Mouse (Mus musculus) liver, embryonic 11.5 days (tissue): ENCODE data around the gene Katnal1. TPM values are rescaled to one million over a fixed set of nuclear protein-coding genes. Genes with fewer than 3 reads are reported as not detected.
A peak's percentile ranks its signal among the peaks of the same experiment; 100 is the strongest.

Source experiments
- ATAC-seq: fragments of 200-750 bp; cut with Nextera tagmentation; replicated peaks from 2 replicates; pipeline ENCODE4 v1.8.0; 2017; ENCODE audit warnings: moderate number of reproducible peaks, mild to moderate bottlenecking, moderate TSS enrichment, moderate library complexity; ENCODE audit not compliant: low FRiP score
- DNase-seq: peaks from one replicate; pipeline ENCODE4 v3.0.0-alpha.2; 2017; ENCODE audit warnings: low spot score
- H3K27ac ChIP-seq: fragments of 300-500 bp; sonication (generic); 2 replicates; pipeline ENCODE4 v1.5.1; 2014; ENCODE audit warnings: mild to moderate bottlenecking, low read depth, low read length, control low read depth
- H3K27me3 ChIP-seq: fragments of 300-500 bp; sonication (generic); replicated peaks from 2 replicates; pipeline ENCODE4 v1.6.1; 2014; ENCODE audit warnings: low read length, mixed read lengths; ENCODE audit not compliant: control insufficient read depth, insufficient read depth
- H3K36me3 ChIP-seq: fragments of 300-500 bp; sonication (generic); 2 replicates; pipeline ENCODE4 v1.6.1; 2014; ENCODE audit warnings: mild to moderate bottlenecking, low read length, moderate library complexity, mixed read lengths; ENCODE audit not compliant: control insufficient read depth, insufficient read depth
- H3K4me1 ChIP-seq: fragments of 300-500 bp; sonication (generic); replicated peaks from 2 replicates; pipeline ENCODE4 v1.6.1; 2014; ENCODE audit warnings: low read length, mixed read lengths; ENCODE audit not compliant: control insufficient read depth, insufficient read depth
- H3K4me2 ChIP-seq: fragments of 300-500 bp; sonication (generic); 2 replicates; pipeline ENCODE4 v1.6.1; 2014; ENCODE audit warnings: mild to moderate bottlenecking, control low read depth, moderate library complexity
- H3K4me3 ChIP-seq: fragments of 300-500 bp; sonication (generic); 2 replicates; pipeline ENCODE4 v1.5.1; 2014; ENCODE audit warnings: low read depth, low read length, control low read depth
- H3K9ac ChIP-seq: fragments of 300-500 bp; sonication (generic); 2 replicates; pipeline ENCODE4 v1.6.1; 2014; ENCODE audit warnings: low read depth, low read length, control low read depth
- H3K9me3 ChIP-seq: fragments of 300-500 bp; sonication (generic); 2 replicates; pipeline ENCODE4 v1.6.1; 2016; ENCODE audit warnings: low read length, inconsistent platforms, mixed read lengths; ENCODE audit not compliant: control insufficient read depth
- WGBS: fragments of 180-500 bp; shearing (Covaris S2); extraction: QIAGEN DNeasy Blood & Tissue Kit; methylation state at CpG from one replicate; pipeline ENCODE4 v1.1.7; 2014; 5-methylcytosine and 5-hydroxymethylcytosine counted together
- polyA plus RNA-seq: library from polyadenylated mRNA; unstranded; fragments of >200 nt; fragmentation: Nextera tagmentation; extraction: Ambion mirVana; gene quantifications from 2 replicates; pipeline ENCODE4 v1.2.1, GENCODE M21; 2014

Katnal1 gene
- polyA plus RNA-seq, 1 experiment from 2014 or later, result 18.9 TPM

GRCm38 (mm10) chr5:148928382-148929115 is 571 bp downstream of the Katnal1 start:
- whole genome bisulfite sequencing, result under 1% methylated on average over 68 of the region's 69 CpGs
- H3K4me1 ChIP-seq, result peaks cover 4% of the 10 kb centered on the region

GRCm38 (mm10) chr5:148927717-148928223 is 1.4 kb downstream of the Katnal1 start:
- DNase-seq (no peak), ATAC-seq (no peak)
- peaks cover 4% of the 10 kb centered on the region; the same call in 1 of the 2 replicates for H3K4me1 ChIP-seq
- H3K9me3 ChIP-seq, result no peaks in the 10 kb centered on the region
- peak overlapping the region; percentile 92 for H3K4me2 ChIP-seq
- peak overlapping the region; percentile 90 for H3K9ac ChIP-seq
- WGBS, result 48% methylated on average over 5 of the region's 5 CpGs
- peaks cover 8% of the 10 kb centered on the region; the same call in 1 of the 2 replicates for H3K36me3 ChIP-seq
- H3K27ac ChIP-seq, result peak overlapping the region; percentile 96
- H3K27me3 ChIP-seq, result no peaks in the 10 kb centered on the region
- H3K4me3 ChIP-seq, result peak overlapping the region; percentile 80

More at GRCm38 (mm10) chr5:148928382-148929115, 571 bp downstream of the Katnal1 start:
- H3K27ac ChIP-seq, result peak overlapping the region; percentile 96
- H3K4me3 ChIP-seq, result peak overlapping the region; percentile 80
- peaks cover 8% of the 10 kb centered on the region; the same call in 1 of the 2 replicates for H3K36me3 ChIP-seq
- no peaks in the 10 kb centered on the region for H3K9me3 ChIP-seq
- no peaks in the 10 kb centered on the region for H3K27me3 ChIP-seq
- ATAC-seq (peak; percentile 96), DNase-seq (peak; percentile 94)
- H3K4me2 ChIP-seq, result peak overlapping the region; percentile 92
- peak overlapping the region; percentile 90 for H3K9ac ChIP-seq

GRCm38 (mm10) chr5:148924586-148924985 is 4.5 kb downstream of the Katnal1 start:
- DNase-seq (no peak), ATAC-seq (no peak)
- H3K4me2 ChIP-seq, result no peak overlapping the region
- no peaks in the 10 kb centered on the region for H3K9me3 ChIP-seq
- H3K27ac ChIP-seq, result no peak overlapping the region
- no peak overlapping the region for H3K9ac ChIP-seq
- H3K36me3 ChIP-seq, result peaks cover 8% of the 10 kb centered on the region; the same call in 1 of the 2 replicates
- 91% methylated on average over 12 of the region's 12 CpGs for WGBS
- H3K4me3 ChIP-seq, result no peak overlapping the region
- peaks cover 4% of the 10 kb centered on the region; the same call in 1 of the 2 replicates for H3K4me1 ChIP-seq
- no peaks in the 10 kb centered on the region for H3K27me3 ChIP-seq

- Histone ChIP-seq H3K27ac (no peak overlapping the region), H3K9me3 (no peaks in the 10 kb centered on the region), H3K4me2 (no peak overlapping the region), H3K9ac (no peak overlapping the region), H3K4me3 (no peak overlapping the region), H3K36me3 (peaks cover 8% of the 10 kb centered on the region; the same call in 1 of the 2 replicates), H3K4me1 (peaks cover 4% of the 10 kb centered on the region; the same call in 1 of the 2 replicates), H3K27me3 (no peaks in the 10 kb centered on the region)
- DNase-seq (no peak), ATAC-seq (no peak)
- 84% methylated on average over 9 of the region's 9 CpGs for WGBS
Measured at GRCm38 (mm10) chr5:148924051-148924450, 5.1 kb downstream of the Katnal1 start.

- peaks cover 4% of the 10 kb centered on the region; the same call in 1 of the 2 replicates for H3K4me1 ChIP-seq
- no peak overlapping the region for H3K4me2 ChIP-seq
- H3K27me3 ChIP-seq, result no peaks in the 10 kb centered on the region
- no peak for DNase-seq
- H3K9me3 ChIP-seq, result no peaks in the 10 kb centered on the region
- peaks cover 11% of the 10 kb centered on the region; the same call in 1 of the 2 replicates for H3K36me3 ChIP-seq
- H3K9ac ChIP-seq, result no peak overlapping the region
- WGBS, result 82% methylated on average over 10 of the region's 10 CpGs
- H3K27ac ChIP-seq, result no peak overlapping the region
- ATAC-seq, result no peak
- no peak overlapping the region for H3K4me3 ChIP-seq
Measured at GRCm38 (mm10) chr5:148923408-148923807, 5.7 kb downstream of the Katnal1 start.

GRCm38 (mm10) chr5:148922773-148923172 is 6.3 kb downstream of the Katnal1 start:
- H3K36me3 ChIP-seq, result peaks cover 16% of the 10 kb centered on the region
- no peak overlapping the region for H3K9ac ChIP-seq
- DNase-seq (no peak), ATAC-seq (no peak)
- 79% methylated on average over 5 of the region's 5 CpGs for WGBS
- H3K4me3 ChIP-seq, result no peak overlapping the region
- H3K4me1 ChIP-seq, result peaks cover 4% of the 10 kb centered on the region; the same call in 1 of the 2 replicates
- no peak overlapping the region for H3K27ac ChIP-seq
- H3K9me3 ChIP-seq, result no peaks in the 10 kb centered on the region
- H3K4me2 ChIP-seq, result no peak overlapping the region
- no peaks in the 10 kb centered on the region for H3K27me3 ChIP-seq

- no peak overlapping the region for H3K4me2 ChIP-seq
- ATAC-seq (no peak), DNase-seq (no peak)
- H3K36me3 ChIP-seq, result peaks cover 16% of the 10 kb centered on the region
- H3K9me3 ChIP-seq, result no peaks in the 10 kb centered on the region
- no peak overlapping the region for H3K27ac ChIP-seq
- H3K4me1 ChIP-seq, result no peaks in the 10 kb centered on the region
- 80% methylated on average over 5 of the region's 5 CpGs for WGBS
- no peak overlapping the region for H3K4me3 ChIP-seq
- no peak overlapping the region for H3K9ac ChIP-seq
- no peaks in the 10 kb centered on the region for H3K27me3 ChIP-seq
Measured at GRCm38 (mm10) chr5:148918049-148918448, 11.1 kb downstream of the Katnal1 start.

GRCm38 (mm10) chr5:148916775-148917174 is 12.3 kb downstream of the Katnal1 start:
- H3K36me3 ChIP-seq, result peaks cover 16% of the 10 kb centered on the region
- no peaks in the 10 kb centered on the region for H3K27me3 ChIP-seq
- H3K4me1 ChIP-seq, result peaks cover 6% of the 10 kb centered on the region
- H3K4me2 ChIP-seq, result no peak overlapping the region
- no peak for DNase-seq
- no peaks in the 10 kb centered on the region for H3K9me3 ChIP-seq
- 83% methylated on average over 6 of the region's 6 CpGs for WGBS
- no peak overlapping the region for H3K27ac ChIP-seq
- no peak overlapping the region for H3K9ac ChIP-seq
- ATAC-seq, result no peak
- no peak overlapping the region for H3K4me3 ChIP-seq
